Mouse (Mus musculus): Measurements from ENCODE around the gene Plekhs1. TPM values are rescaled to one million over a fixed set of nuclear protein-coding genes. Genes with fewer than 3 reads are reported as not detected.

Plekhs1 gene
- total RNA-seq (2021): under 1 TPM; 0.17 to 0.18 TPM
- long read RNA-seq: 0 reads

DNA sequence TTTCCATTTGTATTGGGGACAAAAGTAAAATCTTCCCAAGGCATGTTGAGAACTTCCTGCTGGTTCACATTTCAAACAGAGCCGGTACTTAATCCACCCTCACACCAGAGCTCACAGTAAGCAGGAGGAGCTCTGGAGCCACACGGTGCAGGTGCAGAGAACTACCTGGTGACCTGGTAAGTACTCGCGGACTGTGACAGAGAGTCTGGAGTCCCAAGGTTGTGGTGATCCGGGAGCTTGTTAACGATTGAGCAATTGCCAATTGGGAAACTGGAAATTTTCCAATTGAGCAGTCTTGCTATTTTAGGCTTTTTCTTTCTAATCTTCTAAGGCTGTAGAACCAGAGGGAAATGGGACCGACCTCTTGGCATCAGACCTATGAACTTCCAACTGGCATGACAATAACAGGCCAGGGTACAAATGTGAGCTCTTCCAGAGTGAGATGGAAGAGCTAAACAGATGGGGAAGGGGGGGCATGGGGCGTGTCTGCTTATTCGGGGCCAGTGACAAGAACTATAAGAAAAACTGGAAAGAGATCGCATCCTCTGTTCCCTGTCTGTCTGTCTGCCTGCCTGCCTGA, at the start of gene Plekhs1:
Gene Plekhs1, plus strand, starts transcription at position 119 of the 580 bp plus-strand sequence.
- DNase-seq (ENCODE audit: low spot score in 2 of 2): no peak

DNA sequence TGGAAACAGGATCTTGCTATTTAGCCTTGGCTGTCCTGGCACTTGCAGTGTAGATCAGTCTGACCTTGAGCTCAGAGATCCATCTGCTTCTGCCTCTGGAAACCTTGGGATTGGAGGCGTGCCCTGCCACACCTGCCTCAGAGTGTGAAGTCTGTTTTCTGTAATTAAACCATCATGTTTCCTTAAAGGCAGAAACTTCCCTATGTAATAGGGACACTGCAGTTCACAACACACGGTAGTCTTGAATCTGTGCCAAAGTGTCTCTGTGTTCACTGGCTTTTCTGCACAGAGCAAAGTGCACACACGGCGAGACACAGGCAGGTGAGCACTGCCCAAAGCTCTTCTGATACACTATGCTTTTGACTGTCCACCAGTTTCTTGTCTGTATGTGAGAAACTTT, 43.0 kb upstream of the Plekhs1 start:
- DNase-seq (ENCODE audit: low spot score in 2 of 2): no peak

DNA sequence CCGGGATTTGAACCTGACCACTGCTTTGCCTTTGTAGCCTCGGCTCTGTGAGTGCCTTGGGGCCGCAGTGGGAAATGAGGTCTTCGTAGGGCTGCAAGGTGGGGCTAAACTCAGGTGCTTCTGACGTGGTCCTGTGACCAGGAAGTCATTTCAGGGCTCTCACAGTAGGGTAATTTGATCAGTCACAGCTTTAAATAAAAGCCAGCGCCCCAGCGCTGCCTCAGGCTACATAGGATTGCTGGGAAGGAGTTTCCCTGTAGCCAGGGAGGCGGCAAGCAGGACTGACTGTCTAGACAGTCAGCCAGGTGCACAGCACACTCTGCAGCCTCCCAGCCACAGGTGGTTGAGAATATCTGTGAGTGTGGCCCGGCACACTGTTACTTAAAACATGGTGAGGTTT, 42.0 kb upstream of the Plekhs1 start:
- DNase-seq (ENCODE audit: low spot score in 2 of 2): no peak

DNA sequence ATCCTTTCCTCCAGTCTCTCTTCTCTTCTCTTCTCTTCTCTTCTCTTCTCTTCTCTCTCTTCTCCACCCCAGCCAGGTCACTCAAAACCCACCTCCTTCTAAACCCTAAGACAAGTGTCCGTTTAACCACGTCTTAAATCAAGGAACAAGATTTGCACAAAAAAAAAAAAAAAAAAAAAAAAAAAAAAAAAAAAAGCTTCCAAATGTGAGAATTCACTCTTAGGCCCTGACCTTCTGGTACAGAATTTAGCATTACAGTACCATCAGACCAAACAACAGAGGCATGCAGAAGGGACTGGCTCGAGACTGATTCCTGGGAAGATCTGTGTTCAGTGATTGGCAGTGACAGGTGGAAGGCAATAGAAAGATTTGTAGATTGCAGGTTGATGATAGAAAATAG, 41.1 kb upstream of the Plekhs1 start:
- DNase-seq (ENCODE audit: low spot score in 2 of 2): no peak

DNA sequence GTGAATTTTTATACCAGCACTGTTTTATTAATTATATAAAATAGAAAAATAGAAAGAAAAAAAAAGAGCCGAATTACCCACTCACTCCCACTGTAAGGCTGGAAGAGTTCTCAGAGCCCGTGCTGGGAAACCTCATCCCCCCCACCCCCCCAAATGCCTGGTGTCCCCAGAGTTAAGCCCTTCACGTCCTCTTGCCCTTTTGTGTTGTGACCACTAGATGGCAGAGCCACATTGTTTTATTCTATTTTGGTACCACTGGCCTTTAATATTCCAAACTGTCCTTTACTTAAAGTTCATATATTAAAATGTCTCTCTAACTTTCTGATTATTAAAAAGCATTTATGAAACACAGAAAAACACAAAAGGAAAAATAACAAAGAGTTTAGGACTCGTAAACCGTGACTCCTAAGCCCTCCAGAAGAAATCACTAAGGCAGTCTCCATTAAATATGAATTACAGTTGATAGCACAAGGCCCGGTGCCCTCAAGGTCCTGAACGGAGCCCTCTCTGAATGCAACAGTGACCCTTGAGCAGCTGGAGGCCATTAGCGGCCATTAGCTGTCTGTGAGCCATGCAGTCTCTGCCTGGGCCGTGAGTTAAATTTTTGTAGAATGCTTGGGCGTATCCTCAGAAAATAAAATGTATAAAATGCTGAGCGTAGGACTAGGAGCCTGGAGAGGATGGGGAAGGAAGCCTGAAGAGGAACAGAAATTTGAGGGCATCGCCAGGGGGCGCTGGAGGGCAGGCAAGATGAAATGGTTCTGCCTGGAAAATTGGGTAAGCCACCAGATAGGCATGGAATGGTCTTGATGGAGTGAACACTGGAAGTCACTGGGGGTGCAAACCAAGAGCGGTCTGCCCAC, 38.7 kb upstream of the Plekhs1 start:
- peak; percentile 86 to 97 for DNase-seq (ENCODE audit: low spot score in 2 of 2)

DNA sequence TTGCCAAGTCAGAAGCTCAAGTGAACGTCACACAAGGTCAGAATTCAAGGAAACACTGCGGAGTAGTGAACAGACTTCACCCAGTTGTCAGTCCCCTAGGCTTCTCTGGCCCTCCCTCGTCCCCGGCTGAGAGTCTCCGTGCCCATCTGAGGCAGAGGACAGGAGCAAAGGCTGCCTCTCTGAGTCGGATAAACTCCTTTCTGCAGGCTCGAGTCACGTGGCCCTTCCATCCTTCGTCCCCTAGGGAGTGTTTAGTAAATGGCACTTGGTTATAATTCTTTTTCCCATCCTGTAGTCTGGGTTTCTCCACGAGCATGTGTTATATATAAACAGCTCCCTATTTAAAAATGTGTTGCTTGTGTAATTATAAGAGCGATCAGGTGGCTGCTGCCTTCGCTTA, 38.1 kb upstream of the Plekhs1 start:
- DNase-seq (ENCODE audit: low spot score in 2 of 2): no peak

DNA sequence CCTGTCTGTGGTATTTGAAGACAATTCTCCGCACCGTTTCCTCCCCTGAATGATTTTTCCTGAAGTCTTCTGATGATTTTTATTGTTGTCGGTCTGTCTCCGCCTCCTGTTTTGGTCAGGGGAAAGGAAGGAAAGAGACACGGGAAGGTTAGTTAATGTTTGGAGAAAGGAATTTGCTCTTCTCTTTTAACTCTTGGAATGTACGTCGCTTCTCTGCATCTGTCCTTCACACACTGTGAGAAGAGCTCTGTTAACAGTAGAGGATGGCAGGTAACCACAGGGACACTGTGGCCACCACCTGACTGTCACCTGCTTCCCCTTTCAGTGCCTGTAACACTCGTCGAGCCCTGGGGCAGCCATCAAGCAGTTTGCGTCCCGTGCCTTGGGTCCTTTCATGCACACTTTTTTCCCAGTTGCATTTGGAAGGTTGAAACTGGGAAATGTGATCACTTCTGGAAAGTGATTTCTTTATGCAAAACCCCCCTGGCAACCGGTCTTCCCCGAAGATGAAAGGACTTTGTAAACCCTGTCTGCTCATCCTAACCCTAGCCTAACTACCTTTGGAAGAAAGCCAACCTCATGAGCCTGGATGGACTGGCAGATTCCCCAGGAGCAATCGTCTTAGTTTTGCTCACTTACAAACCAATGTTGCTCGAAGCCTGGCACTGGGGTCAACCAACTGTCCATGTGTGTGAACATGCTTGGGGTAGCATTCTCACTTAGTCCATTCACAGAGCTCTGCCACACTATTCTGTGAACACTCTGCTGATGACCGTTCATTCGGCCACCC, 36.6 kb upstream of the Plekhs1 start:
- DNase-seq (ENCODE audit: low spot score in 2 of 2): no peak

DNA sequence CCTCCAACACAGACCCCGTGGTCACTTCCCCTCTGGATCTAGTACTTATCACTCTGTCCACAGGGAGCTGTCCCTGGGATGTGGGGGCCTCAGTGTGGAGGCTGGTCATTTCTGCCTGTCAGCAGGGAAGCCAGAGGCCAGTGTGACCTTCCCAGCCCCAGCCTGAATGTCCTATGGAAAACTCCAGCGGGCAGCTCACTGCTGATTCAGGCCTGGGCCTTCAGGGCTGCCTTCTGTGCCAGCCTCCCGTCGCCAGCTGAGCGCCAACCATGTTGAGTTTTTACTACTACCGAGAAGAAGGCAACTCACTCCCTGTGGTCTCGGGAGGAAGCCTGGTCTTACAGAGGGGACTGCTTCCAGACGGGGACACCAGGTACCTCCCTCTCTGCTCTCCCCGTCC, 35.9 kb upstream of the Plekhs1 start:
- no peak for DNase-seq (ENCODE audit: low spot score in 2 of 2)

DNA sequence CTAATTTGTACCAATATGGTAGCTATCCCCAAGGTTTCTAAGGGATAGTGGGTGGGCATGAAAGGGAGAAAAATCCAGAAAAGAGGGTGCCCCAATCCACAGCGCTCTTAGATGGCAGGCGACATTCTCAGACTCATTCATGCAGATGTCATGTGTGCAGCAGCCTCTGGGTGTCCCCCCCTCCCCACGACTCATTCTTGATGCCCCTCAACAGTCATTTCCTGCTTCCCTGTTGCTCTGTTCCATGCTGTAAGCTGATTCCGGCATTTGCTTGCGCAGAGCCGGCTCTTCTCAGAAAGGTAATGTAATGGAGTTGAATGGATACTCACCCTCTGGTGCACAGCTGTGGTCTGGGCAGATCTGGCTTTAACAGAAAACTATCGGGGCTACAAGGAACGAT, 31.1 kb upstream of the Plekhs1 start:
- DNase-seq (ENCODE audit: low spot score in 2 of 2): no peak

DNA sequence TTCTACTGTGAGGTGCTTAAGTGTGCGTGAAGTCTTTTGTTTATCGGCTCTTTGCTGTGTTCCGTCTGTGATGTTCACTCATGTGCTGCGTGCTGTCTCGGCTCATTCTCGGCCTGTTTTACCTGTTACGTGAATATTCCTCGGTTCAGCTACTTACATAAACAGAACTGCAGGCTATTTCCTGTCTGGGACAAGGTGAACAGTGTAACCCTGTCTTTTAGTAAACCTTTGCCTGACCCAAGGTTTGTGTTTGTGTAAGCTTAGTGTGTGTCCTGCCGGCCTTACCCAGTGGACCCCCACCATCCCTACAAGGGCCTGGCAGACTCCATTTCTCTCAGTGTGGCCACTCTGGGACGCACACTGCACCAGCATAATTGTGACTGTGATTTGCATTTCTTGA, 28.7 kb upstream of the Plekhs1 start:
- no peak for DNase-seq (ENCODE audit: low spot score in 2 of 2)

DNA sequence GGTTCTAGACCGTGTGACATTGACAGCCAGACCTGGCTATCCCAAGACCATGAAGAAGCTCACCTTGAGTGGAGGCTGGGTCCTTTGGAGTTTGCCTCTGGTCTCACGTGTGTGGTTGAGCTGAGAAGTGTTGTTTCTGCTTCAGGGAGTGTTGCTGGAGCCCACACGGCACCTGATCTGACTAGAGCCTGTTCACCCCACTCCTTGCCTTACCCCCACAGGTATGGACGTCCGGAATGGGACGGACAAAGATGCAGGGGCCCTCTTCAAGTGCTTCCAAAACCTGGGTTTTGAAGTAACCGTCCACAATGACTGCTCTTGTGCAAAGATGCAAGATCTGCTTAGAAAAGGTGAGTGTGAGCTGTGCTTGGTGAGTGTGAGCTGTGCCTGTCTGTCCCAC, 27.9 kb upstream of the Plekhs1 start:
- DNase-seq (ENCODE audit: low spot score in 2 of 2): no peak

DNA sequence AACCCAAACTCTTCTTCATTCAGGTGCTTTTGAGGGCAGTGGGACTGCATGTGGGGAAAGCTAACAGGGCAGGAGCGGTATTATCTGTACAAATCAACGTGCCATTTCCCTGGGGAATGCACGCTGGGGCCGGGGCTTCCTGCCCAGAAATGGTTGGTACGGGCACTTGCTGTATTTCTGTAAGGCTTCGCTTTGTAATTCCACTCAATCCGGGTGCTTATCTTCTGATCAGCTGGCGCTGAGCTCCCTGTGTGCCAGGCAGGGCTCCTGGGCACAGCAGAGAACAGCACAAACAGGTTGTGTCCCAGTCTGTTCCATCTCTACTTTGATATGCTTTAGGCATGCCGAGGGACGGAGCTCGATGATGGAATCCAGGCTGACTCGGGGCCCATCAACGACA, 25.1 kb upstream of the Plekhs1 start:
- peak in 1 of 2 experiments; percentile 64 for DNase-seq (ENCODE audit: low spot score in 2 of 2)

DNA sequence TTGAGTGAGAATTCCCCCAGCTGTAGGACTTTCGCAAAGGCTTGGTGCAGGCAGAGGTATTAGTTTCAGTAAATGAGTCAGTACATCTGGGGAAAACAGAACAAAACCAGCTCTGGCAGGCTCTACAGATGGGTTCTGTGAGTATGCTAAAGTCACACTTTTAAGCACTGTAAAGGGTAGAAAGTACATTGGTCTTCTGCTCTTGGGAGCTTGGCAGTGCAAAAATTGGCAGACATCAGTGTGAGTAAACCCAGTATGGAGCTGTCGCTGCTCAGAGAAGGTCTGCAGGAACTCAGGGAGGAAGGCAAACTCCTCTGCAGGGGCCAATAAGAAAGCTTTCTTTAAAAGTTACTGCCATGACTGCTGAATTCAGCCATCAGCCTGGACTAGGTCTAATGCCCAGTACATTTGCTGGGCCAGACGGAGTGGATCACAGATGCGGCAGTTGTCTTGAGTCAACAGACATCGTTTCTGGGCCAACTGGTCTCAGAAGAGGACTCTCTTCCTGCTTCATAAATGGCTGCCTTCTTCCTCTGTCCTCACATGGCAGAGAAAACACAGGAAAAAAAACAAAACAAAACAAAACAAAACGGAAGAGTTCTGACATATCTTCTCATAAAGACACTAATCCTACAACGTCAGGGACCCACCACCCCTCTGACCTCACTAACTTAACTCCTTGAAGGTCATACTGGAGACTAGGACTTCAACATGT, 22.9 kb upstream of the Plekhs1 start:
- peak in 1 of 2 experiments; percentile 13 for DNase-seq (ENCODE audit: low spot score in 2 of 2)

DNA sequence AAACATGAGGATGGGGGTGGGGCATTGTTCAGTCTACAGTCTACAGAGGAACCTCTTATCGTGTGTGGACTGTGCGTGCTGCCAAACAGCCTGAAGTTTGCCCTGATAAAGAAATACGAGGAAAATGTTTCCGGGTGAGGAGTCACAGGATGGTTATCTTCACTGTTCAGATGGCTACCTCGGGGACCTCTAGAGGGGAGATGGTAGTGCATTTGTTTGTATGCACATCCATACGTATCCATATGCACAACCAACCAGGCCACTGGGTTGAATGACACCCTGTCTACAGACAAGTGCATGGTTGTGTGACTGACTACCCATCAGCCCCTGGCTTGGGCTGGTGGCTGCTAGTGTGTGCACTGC, 22.4 kb upstream of the Plekhs1 start:
- no peak for DNase-seq (ENCODE audit: low spot score in 2 of 2)

DNA sequence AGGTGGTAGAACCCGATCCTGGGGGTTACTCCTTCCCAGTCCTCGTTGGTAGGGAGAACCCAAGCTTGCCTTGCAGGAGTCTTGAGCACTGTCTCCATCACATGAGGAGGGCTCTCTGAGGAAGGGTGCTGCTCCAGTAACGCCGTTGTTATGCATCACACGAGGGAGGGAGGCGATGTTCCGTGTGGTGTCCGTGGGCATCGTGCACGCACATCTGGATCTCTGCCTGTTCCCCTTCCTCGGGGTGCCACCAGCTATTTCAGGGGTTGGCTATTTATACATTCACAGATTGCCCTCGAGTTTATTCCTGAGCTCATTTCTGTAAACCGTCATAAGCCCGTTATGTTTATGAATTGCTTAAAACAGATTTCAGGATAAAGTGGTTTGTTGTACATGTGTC, 18.0 kb upstream of the Plekhs1 start:
- DNase-seq (ENCODE audit: low spot score in 2 of 2): peak in 1 of 2 experiments; percentile 24

DNA sequence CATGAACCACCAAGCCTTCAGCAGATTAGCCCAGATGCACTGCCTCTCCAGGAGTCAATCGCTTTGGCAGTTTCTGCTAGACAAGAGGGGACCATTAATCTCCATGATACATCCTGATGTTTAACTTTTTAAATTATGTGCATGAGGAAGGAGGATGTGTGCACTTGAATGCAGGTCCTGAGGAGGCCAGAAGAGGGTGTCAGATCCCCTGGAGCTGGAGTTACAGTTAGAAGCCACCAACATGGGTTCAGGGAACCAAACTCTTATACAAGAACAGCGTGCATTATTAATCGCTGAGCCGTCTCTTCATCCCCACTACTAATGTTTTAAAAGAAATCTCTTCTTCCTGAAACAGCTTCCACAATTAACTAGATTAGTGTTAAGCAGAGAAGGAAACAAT, 12.7 kb upstream of the Plekhs1 start:
- DNase-seq (ENCODE audit: low spot score in 2 of 2): no peak

DNA sequence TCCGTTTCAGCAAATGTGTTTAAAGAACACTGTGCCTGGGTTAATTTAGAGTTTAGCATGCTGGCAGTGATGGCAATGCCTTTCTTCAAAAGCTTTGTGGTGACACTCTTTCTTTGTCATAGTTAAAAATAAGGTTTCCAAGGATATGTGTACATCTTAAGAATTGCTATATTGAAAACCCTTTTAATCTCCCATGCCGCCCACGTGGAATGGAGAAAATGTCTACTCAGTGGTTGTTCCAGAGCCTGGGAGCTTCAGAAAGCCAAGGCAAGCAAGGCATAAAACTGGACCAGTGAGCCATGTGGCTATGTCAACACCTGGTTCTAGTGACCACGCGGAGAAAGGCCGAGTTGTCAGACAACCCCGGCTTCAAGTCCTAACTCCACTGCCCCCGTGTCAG, 11.9 kb upstream of the Plekhs1 start:
- DNase-seq (ENCODE audit: low spot score in 2 of 2): no peak

DNA sequence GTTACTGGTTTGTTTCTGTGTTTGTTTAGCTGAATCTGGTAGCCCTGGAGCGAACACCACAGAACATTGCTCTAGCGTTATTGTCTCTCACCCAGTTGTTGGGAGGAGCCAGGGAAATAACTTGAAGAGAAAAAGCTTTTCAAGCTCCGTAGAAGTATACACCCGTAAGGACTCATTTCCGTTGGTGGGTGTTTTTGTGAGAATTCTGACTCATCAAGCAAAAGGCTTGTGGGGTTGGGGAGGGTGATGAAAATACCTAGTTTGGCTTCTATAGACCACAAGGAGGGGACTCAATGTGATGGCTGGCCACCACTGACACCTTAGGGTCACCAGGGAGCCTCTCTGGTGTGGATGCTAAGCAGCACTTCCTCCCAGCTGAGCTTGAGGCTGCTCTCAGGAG, 10.5 kb upstream of the Plekhs1 start:
- DNase-seq (ENCODE audit: low spot score in 2 of 2): no peak

DNA sequence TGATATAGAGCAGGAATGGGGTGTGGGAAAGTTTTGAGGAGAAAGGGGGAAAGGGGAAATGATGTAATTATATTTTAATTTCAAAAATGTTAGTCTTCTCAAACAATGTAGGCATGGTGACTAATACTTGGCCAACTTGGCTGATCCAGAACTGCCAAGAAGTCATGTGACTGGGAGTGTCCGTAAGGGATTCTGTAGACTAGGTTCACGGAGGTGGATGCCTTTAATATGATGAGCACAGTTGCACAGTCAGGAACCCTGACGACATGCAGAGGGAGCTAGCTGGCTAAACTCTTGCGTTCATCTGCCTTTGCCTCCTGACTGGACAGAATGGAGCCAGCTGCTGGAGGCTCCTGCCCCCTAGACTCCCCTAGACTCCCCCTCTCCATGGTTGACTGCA, 9.6 kb upstream of the Plekhs1 start:
- DNase-seq (ENCODE audit: low spot score in 2 of 2): no peak

DNA sequence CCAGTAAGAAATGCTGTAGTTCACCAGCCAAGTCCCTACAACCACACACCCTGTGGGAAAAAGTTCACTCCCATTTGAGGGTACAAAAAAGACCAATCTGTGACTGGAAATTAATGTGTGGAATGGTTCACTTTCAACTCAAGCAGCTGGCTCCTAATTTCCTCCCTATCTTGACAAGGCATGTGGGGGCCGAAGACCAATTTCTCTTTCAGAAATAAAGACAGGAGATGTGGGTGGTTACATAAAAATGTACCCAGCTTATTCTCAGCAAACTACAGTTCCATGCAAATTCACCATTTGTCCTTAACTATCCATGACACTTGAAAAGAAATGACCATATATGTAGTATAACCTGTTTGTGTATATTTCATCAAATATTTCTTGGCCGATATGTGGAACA, 9.0 kb upstream of the Plekhs1 start:
- DNase-seq (ENCODE audit: low spot score in 2 of 2): no peak

DNA sequence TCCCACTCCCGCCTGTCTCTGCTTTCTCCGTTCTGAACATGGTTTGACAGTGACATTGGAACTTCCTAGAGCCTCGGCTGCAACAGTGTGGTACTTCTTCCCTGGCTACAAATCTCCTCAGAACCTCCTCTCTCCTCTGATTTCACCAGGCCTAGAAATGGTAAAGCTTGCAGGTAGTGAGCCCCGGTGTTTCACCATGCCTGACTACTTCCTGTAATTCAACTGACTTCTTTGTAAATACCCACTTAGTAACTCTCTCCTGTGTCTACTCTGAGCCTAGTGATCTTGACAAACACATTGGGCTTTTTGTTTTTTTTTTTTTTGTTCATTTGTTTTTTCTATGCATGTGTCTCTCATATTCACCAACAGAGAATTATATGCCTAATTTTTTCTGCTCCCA, 6.6 kb upstream of the Plekhs1 start:
- no peak for DNase-seq (ENCODE audit: low spot score in 2 of 2)

DNA sequence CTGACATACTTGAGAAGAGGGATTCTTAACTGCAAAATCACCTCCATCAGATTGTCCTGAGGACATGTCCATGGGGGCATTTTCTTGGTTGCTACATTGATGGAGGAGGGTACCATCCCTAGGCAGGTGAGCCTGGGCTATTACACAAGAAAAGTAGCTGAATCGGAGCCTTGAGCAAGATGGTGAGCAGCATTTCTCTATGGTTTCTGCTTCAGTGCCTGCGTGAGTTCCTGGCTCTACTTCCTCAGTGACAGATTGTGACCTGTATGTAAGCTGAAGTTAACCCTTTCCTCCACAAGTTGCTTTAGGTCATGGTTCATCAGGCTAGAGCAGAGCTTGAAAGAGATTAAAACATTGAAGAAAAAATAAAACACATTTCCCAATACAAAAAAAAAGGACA, 6.1 kb upstream of the Plekhs1 start:
- no peak for DNase-seq (ENCODE audit: low spot score in 2 of 2)
